Mouse (Mus musculus) kidney, adult 11 months (tissue): Measurements from ENCODE around the gene Mkrn2.

Experiments used
- DNase-seq: peaks from one replicate; pipeline ENCODE4 v3.0.0; 2022

The Mkrn2 gene

DNA sequence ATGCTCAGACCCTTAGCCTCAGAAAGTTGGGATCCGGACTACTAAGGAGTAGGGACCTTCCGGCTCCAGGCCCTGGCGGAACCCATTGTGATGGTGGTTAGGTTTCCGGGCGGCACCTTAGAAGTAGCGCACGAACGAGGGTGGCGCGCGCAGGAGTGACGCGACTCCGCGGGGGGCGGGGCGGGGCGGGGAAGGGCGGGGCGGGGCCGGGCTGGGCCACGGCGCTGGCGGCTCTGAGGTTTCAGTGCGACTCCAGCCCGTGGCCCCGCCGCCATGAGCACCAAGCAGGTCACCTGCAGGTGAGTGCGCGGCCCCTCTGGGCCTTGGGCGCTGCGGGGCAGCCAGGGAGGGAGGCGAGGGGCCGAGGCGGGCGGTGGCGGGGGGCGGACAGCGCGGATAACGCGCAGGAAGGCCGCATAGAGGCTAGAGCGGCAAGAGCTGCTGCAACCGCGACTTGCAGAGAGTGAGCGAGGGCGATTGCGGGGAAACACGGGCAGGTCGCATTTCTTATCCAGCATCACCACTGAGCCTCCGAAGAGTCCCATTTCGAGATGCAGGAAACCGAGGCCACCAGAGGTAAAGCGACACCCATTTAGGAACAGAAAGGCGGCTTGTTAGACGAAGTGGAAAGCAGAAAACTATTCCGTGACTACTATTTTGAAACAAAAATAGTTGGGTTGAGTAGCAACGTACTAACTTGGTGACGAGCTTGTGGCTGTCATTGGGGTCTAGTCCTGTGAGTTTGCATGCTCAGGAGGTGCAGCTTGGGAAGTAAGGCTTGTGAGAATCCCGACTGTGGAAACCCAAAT, at the start of gene Mkrn2:
Mkrn2 (plus strand) TSS at position 188 of the 809 bp plus-strand sequence.
- peak; percentile 62 for DNase-seq

- DNase-seq: no peak
Measured at GRCm38 (mm10) chr6:115555485-115555884, 46.2 kb upstream of the Mkrn2 start.

GRCm38 (mm10) chr6:115558176-115558575, 43.5 kb upstream of the Mkrn2 start:
- DNase-seq: no peak

- peak; percentile 58 for DNase-seq
Measured at GRCm38 (mm10) chr6:115559651-115560632, 41.8 kb upstream of the Mkrn2 start.

GRCm38 (mm10) chr6:115565479-115566045, 36.1 kb upstream of the Mkrn2 start:
- no peak for DNase-seq

GRCm38 (mm10) chr6:115574171-115574570, 27.5 kb upstream of the Mkrn2 start:
- DNase-seq: no peak

GRCm38 (mm10) chr6:115577407-115577806, 24.3 kb upstream of the Mkrn2 start:
- no peak for DNase-seq

GRCm38 (mm10) chr6:115577941-115578340, 23.8 kb upstream of the Mkrn2 start:
- no peak for DNase-seq

DNA sequence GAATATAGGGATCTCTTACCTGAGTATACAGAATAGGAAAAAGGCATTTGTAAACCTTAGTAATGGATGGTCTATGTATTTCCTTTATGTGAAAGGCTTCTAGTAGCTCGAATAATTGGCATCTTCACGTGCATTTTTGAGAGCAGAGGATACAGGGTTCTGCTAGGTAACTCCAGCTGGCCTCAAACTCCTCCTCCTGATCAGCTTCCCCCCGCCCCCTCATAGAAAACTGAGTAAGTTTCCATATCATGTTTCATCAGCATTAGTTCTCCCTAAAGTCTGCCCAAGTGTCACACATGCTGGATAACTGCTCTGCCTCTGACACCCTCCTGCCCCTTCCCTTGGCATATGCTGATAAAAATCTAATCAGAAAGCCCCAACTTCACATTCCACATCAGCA, 20.9 kb upstream of the Mkrn2 start:
- DNase-seq: no peak

DNA sequence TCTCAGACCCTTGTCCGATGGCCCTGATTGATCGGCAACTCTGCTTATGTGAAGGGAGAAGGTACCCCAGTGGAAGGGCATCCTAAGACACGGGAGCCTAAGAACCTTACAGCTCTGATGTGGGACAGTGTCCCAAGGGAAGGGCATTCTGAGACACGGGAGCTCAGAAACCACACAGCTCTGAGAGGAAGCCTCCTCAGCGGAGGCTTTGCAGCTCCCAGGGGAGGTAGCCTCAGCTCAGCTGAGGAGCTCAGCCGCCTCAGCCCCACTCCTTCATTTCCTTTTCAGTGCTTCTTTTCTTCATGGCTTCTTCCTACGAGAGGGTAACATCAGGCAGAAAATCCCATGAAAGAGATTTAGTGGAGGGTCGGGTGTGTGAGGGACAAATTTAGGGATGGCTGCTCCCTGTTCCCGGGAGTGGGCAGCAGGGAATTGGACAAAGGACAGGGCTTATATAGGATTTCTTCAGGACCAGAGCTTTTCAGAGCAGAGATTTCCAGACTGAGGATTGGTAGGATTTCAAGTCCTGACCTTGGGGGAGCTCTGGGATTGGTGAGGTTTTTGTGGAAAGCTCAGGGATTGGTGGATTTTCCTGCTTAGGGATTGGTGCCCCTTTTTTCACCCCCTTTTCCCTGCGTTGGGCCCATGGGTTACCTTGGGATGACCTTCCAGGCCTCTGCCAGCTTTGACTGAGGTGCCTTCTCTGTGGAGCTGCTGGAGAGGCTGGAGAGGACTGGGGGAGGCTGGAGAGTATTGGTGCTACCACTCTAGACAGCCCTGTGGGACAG, 19.2 kb upstream of the Mkrn2 start:
- DNase-seq: no peak

DNA sequence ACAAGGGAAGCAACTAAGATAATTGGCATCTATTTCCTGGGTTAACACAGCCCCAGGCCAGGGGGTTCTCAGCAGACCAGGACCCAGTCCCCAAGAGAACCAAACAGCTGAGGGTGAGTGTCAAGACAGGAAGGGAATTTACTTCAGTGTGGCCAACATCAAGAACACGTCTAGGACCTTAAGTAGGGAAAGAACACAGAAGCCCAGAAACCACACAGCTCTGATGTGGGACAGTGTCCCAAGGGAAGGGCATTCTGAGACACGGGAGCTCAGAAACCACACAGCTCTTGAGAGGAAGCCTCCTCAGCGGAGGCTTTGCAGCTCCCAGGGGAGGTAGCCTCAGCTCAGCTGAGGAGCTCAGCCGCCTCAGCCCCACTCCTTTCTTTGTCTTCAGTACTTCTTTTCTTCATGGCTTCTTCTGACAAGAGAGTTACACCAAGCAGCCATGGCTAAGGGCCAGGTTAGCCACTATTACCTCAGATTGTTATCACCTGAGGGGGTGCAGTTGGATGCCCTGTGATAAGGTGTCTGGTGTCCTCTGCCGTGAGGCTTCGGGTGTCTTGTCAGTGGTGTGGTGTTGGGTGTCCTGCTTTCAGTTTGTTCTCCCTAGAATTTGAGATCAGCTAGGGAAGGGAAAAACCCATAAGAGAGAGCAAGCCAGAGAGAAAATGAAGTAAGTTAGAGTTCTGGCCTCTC, 18.1 kb upstream of the Mkrn2 start:
- no peak for DNase-seq

DNA sequence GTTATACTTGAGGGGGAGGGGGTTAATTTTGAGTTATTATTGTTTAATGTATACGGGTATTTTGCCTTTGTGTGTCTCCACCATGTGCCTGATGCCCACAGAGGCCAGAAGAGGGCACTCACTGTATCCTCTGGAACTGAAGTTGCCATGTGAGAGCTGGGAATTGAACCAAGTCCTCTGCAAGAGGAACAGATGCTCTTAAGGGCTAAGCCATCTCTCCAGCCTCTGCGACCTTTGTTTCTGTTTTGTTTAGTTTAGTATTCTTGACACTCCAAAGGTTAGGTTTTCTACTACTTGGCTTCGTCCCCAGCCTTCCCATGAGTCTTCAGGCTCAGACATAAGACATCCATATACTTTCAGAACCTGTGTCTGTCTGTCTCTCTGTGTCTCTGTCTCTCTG, 17.5 kb upstream of the Mkrn2 start:
- peak; percentile 55 for DNase-seq

DNA sequence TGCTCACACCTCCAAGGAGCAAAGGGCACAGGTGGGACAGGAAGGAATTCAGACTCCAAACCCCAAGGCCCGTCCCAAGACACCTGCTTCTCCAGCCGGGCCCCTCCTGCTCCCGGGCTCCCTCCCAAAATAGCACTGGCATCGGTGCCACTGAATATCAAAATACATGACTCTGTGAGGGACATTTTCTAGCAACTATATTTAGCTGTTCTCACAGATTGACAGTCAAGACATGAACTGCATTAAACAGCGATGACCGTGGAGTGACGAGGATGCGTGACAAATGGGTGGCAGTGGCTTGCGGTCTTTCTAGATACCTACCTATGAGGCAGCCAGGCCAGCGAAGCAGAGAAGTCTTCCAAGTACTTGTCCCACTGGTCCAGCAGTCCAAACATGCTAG, 15.4 kb upstream of the Mkrn2 start:
- no peak for DNase-seq

DNA sequence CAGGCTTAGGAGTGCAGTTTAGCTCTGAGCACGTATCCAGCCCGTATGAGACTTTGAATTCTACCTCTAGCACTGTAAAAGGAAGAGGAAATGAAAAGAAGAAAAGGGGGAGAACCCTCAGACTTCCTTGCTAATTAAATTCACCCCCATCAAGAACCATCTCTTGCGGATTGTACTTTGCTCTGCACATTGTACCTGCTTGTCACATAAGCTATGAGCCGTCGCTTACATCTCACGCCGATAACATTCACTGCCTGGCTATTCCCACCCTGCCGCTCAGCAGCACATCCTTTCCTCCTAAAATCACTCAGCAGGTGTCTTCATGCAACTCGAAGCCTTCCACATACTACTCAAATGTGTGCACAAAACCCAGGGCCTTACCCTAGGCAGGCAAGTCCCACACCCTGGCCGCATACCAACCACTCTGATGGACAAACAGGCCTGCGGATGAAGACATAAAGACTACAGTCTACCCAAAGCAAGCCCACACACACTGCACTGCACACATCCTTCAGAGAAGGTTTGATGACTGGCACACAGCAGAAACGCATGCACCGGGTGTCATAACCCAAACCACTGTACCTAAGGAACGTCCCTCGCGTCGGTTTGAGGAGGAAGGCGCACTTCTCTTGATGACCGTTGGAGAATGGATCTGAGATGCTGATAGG, 9.9 kb upstream of the Mkrn2 start:
- no peak for DNase-seq

DNA sequence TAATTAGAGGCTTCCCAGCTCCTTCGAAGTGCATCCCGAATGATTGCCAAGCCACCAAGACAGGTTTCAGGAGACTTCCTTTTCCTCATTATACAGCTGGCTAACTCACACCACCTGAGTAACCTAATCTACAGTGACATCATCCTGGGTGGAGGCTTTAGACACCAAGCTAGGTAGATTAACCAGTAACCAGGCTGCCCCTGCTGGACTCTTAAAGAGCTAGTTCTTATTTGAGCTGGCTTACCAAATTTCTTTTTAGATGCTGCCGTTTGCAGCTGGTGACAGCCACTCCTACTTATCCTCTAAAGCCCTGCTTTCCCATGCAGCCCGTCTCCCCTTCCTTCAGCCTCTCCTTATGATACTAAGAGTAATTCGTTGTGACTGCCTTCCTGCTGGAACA, 9.2 kb upstream of the Mkrn2 start, which contains the start of gene Mkrn2os:
Mkrn2os (minus strand) TSS at position 119 of the 400 bp plus-strand sequence.
- peak; percentile 76 for DNase-seq

GRCm38 (mm10) chr6:115593252-115593651, 8.4 kb upstream of the Mkrn2 start:
- DNase-seq: no peak

DNA sequence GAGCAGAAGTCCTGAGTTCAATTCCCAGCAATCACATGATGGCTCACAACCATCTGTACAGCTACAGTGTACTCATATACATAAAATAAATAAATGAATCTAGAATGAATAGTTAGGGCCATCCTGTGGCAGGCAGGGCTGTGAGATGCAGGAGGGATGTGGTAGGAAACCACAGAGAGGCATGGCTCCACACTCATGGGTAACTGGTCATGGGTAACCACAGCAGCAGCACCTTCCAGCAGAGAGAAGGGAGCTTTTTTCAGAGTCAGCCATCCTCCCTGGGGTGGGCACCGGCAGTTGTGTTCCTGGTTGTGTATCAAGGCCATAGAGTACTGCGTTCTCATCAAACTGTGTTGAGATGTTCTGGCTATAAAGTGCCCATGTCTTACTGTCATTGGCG, 7.2 kb upstream of the Mkrn2 start:
- DNase-seq: no peak

GRCm38 (mm10) chr6:115595667-115596066, 6.0 kb upstream of the Mkrn2 start:
- no peak for DNase-seq

DNA sequence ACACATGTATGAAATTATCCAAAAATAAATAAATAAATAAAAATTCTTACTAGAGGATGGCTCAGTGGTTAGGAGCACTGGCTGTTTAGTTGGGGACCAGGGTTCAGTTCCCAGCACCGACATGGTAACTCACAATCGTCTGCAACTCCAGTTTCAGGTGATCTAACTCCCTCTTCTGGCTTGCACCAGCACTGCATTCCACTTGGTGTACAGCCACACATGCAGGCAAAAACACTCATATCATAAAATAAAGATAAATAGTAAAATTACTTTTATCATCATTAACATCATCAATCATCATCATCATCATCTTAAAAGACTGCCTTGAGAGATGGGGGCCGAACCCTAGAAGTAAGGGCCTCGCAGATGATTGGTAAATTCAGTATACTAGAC, 384 bp upstream of the Mkrn2 start:
- DNase-seq: no peak

DNA sequence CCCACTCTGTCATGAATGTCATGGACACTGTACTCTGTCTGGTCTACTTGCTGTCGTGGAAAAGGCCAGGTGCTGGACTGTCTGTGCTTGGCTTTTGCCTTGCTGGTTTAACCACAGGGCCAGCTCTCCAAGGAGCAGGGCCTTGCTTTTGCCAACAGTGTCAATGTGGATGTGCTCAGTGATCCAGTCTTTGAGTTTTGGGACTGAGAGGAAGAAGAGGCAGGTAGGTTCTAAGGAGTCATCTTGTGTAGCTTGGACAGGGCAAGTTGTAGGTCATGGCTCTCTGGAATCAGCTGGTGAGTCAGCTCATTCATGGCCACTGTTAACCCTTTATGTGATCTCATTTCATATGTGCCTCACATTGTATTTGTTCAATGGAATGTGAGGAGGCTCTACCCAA, 4.8 kb downstream of the Mkrn2 start:
- no peak for DNase-seq

DNA sequence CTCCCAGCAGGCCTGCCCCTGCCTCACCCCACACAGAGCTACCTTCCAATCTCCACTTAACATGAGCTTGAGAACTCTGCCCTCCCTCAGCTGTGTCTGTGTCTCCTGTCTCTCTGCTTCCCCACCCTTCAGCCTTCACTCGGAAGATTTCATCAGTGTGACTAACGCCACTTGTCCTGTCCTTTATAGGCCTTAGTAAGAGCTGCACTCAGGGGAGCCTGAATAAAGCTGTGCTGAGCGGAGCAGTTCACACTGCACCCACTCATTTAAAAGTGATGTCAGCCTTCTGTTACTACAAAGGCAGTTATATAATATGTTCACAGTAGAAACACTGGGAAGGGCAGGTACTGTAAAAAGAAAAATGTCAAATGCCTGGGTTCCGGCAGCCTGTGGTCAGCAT, 5.7 kb downstream of the Mkrn2 start:
- no peak for DNase-seq
